Mouse (Mus musculus): ENCODE data around the gene Fgd6. TPM values are rescaled to one million over a fixed set of nuclear protein-coding genes. Genes with fewer than 3 reads are reported as not detected.

The Fgd6 gene
- polyA plus RNA-seq (2012; rRNA removed): 2.2 and 3.7 TPM in 2 replicates

DNA sequence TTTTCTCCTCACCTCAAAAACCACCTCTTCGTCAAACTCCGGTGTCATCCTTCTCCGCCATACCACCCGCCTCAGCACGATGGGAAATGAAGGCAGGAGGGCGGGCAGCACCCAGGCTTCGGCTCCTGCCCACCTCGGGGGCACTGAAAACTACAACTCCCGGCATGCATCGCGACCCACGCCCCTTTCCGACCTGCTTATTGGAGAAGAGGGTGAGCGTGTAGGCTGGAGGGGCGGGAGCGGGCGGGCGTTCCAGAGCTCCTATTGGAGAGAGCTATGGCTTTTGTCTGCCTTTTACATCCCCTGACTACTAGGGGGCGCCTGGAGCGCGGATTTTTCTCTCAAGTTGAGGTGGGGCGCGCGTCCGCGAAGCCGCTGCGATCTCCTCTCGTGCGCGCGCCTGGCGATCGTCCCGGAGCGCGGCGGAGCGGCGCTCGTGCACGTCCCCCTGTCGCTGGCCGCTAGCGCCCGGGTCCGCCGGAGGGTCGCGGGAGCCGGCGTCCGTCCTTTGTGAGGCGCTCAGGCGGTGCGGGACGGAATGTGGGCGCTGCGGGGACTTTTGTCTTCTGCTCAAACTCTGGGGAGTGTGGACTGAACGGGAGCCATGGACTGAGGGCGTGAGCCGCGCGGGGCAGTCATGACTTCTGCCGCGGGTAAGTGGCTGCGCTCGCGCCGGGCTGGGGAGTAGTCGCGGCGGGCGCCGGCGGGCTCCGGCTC lies at the start of gene Fgd6, which contains the start of gene Vezt:
Gene Fgd6, plus strand, starts transcription at position 344 of the 717 bp plus-strand sequence.
Gene Vezt, minus strand, starts transcription at position 160 of the 717 bp plus-strand sequence.
- TF ChIP-seq POLR2A (IDR thresholded peaks at IDR 0.05; ENCODE audit: low read depth, low read length): peak; percentile 45
- TF ChIP-seq CTCF (IDR thresholded peaks at IDR 0.05; ENCODE audit: extremely low read depth, insufficient read length, insufficient replicate concordance, low read depth, low read length): peak; percentile 65
- Histone ChIP-seq H3K4me3 (ENCODE audit: low read depth, low read length) (peak within 1 kb of the TSS; percentile 84), H3K27me3 (ENCODE audit: control insufficient read depth, insufficient read depth, low read length) (no peaks in the 10 kb centered on the region), H3K4me1 (ENCODE audit: control insufficient read depth, insufficient read depth, insufficient read length, low read length) (no peaks in the 10 kb centered on the region), H3K27ac (ENCODE audit: insufficient read depth, low read depth, low read length) (peak within 1 kb of the TSS; percentile 71), H3K36me3 (ENCODE audit: control insufficient read depth, insufficient read depth, low read length) (peaks cover under 1% of the 10 kb centered on the region; the same call in 1 of the 2 replicates)
- WGBS: under 1% methylated on average over 77 of the region's 77 CpGs

DNA sequence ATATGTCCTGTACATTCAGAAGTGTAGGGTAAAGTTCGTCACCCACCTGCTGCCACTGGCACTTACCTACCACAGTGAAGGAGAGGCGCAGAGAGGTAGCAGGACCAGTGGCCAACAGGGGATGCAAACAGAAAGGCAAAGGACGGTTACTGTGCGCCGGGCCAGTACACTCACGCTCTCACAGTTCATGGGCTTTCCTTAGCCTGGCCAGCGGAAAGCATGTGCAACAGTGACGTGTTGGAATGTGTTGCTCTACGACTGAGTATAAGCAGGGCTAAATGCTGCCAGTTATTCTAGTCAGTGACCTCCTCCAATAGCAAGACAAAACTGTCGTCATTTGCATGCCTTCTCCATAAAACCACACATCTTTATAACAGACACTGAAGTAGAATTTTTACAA lies 41.7 kb upstream of the Fgd6 start:
- 96% methylated on average over 10 of the region's 10 CpGs for WGBS
- H3K36me3 ChIP-seq (ENCODE audit: control insufficient read depth, insufficient read depth, low read length): peaks cover 35% of the 10 kb centered on the region
- H3K4me3 ChIP-seq (ENCODE audit: low read depth, low read length): no peak overlapping the region
- no peak for TF ChIP-seq CTCF (IDR thresholded peaks at IDR 0.05; ENCODE audit: extremely low read depth, insufficient read length, insufficient replicate concordance, low read depth, low read length)
- no peak for TF ChIP-seq POLR2A (IDR thresholded peaks at IDR 0.05; ENCODE audit: low read depth, low read length)
- H3K4me1 ChIP-seq (ENCODE audit: control insufficient read depth, insufficient read depth, insufficient read length, low read length): no peaks in the 10 kb centered on the region
- H3K27me3 ChIP-seq (ENCODE audit: control insufficient read depth, insufficient read depth, low read length): no peaks in the 10 kb centered on the region
- no peak overlapping the region for H3K27ac ChIP-seq (ENCODE audit: insufficient read depth, low read depth, low read length)

DNA sequence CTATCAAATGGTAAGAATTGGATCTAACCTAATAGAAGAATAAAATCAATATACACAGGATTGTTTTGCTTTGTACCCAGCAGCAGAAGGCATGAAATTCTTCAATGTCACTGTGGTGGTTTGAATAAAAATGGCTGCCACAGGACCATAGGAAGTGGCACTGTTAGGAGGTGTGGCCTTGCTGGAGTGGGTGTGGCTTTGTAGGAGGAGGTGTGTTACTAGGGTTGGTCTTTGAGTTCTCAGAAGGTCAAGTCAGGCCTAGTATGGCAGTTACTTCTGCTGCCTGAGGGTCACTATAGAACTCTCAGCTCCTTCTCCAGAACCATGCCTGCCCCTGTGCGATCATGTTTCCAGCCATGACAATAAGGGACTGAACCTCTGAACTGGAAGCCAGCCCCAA lies 40.7 kb upstream of the Fgd6 start:
- no peak overlapping the region for H3K4me3 ChIP-seq (ENCODE audit: low read depth, low read length)
- 97% methylated on average over 1 of the region's 1 CpGs for WGBS
- no peaks in the 10 kb centered on the region for H3K4me1 ChIP-seq (ENCODE audit: control insufficient read depth, insufficient read depth, insufficient read length, low read length)
- H3K36me3 ChIP-seq (ENCODE audit: control insufficient read depth, insufficient read depth, low read length): peaks cover 33% of the 10 kb centered on the region
- no peaks in the 10 kb centered on the region for H3K27me3 ChIP-seq (ENCODE audit: control insufficient read depth, insufficient read depth, low read length)
- TF ChIP-seq CTCF (IDR thresholded peaks at IDR 0.05; ENCODE audit: extremely low read depth, insufficient read length, insufficient replicate concordance, low read depth, low read length) (no peak), POLR2A (IDR thresholded peaks at IDR 0.05; ENCODE audit: low read depth, low read length) (no peak)
- no peak overlapping the region for H3K27ac ChIP-seq (ENCODE audit: insufficient read depth, low read depth, low read length)

- no peak for TF ChIP-seq CTCF (IDR thresholded peaks at IDR 0.05; ENCODE audit: extremely low read depth, insufficient read length, insufficient replicate concordance, low read depth, low read length)
- no peak for TF ChIP-seq POLR2A (IDR thresholded peaks at IDR 0.05; ENCODE audit: low read depth, low read length)
- Histone ChIP-seq H3K27me3 (ENCODE audit: control insufficient read depth, insufficient read depth, low read length) (no peaks in the 10 kb centered on the region), H3K36me3 (ENCODE audit: control insufficient read depth, insufficient read depth, low read length) (peaks cover 36% of the 10 kb centered on the region)
Observed at GRCm38 (mm10) chr10:93999357-93999756, 36.4 kb upstream of the Fgd6 start.

DNA sequence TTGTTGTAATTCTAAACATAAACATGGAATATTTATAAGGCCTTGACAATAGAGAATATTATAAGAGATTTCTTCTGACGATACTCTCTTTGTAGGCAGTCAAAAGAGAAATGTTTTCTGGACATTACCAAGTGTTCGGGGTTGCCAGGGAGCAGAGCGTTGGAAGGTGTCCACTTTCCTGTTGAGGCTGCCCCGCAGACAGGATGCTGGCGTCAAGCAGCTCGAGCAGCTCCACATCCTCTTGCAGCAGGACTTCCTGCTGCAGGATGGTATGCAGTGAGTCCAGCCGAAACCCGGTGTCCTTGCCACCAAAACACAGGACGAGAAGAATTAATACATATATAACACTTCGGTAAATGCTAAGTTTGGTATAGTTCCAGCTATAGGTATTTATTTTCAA lies 35.6 kb upstream of the Fgd6 start:
- no peak overlapping the region for H3K4me3 ChIP-seq (ENCODE audit: low read depth, low read length)
- peaks cover 35% of the 10 kb centered on the region for H3K36me3 ChIP-seq (ENCODE audit: control insufficient read depth, insufficient read depth, low read length)
- H3K4me1 ChIP-seq (ENCODE audit: control insufficient read depth, insufficient read depth, insufficient read length, low read length): no peaks in the 10 kb centered on the region
- TF ChIP-seq POLR2A (IDR thresholded peaks at IDR 0.05; ENCODE audit: low read depth, low read length): no peak
- no peak for TF ChIP-seq CTCF (IDR thresholded peaks at IDR 0.05; ENCODE audit: extremely low read depth, insufficient read length, insufficient replicate concordance, low read depth, low read length)
- no peak overlapping the region for H3K27ac ChIP-seq (ENCODE audit: insufficient read depth, low read depth, low read length)
- H3K27me3 ChIP-seq (ENCODE audit: control insufficient read depth, insufficient read depth, low read length): no peaks in the 10 kb centered on the region
- 87% methylated on average over 10 of the region's 10 CpGs for WGBS

More at GRCm38 (mm10) chr10:93999357-93999756, 36.4 kb upstream of the Fgd6 start:
- Histone ChIP-seq H3K4me3 (ENCODE audit: low read depth, low read length) (no peak overlapping the region), H3K4me1 (ENCODE audit: control insufficient read depth, insufficient read depth, insufficient read length, low read length) (no peaks in the 10 kb centered on the region), H3K27ac (ENCODE audit: insufficient read depth, low read depth, low read length) (no peak overlapping the region)
- WGBS: 83% methylated on average over 1 of the region's 1 CpGs

GRCm38 (mm10) chr10:94008356-94008755 lies 27.4 kb upstream of the Fgd6 start:
- 98% methylated on average over 2 of the region's 2 CpGs for WGBS
- no peak overlapping the region for H3K4me3 ChIP-seq (ENCODE audit: low read depth, low read length)
- TF ChIP-seq CTCF (IDR thresholded peaks at IDR 0.05; ENCODE audit: extremely low read depth, insufficient read length, insufficient replicate concordance, low read depth, low read length) (no peak), POLR2A (IDR thresholded peaks at IDR 0.05; ENCODE audit: low read depth, low read length) (no peak)
- peaks cover 7% of the 10 kb centered on the region for H3K36me3 ChIP-seq (ENCODE audit: control insufficient read depth, insufficient read depth, low read length)
- no peaks in the 10 kb centered on the region for H3K27me3 ChIP-seq (ENCODE audit: control insufficient read depth, insufficient read depth, low read length)
- no peaks in the 10 kb centered on the region for H3K4me1 ChIP-seq (ENCODE audit: control insufficient read depth, insufficient read depth, insufficient read length, low read length)
- H3K27ac ChIP-seq (ENCODE audit: insufficient read depth, low read depth, low read length): no peak overlapping the region

DNA sequence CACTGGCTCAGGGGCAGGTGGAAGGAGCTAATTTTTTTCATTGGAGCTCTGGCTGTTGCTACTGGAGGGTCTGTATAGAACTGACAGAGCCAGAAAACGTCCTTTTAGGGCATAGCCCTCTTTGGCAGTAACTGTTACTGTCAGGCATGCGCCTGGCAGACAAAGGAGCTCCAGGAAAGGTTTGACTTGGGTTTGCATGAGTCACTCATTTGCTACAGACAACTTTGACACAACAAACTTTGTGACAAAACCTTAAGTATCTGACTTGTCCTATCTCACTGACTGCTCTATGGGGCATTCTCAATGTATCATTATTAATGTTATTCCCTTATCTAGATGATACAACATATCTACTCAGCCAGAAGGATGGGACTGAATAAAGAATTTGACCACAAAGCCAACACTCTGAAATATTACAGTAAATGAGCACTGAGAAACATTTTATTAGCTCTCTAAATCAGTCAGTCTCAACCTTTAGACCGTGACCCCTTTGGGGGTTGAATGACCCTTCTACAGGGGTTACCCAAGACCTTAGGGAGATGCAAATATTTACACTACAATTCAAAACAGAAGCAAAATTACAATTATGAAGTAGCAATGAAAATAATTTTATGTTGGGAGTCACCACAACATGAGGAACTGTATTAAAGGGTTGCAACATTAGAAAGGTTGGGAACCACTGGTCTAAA lies 25.7 kb upstream of the Fgd6 start:
- WGBS: 79% methylated on average over 3 of the region's 3 CpGs
- Histone ChIP-seq H3K27me3 (ENCODE audit: control insufficient read depth, insufficient read depth, low read length) (no peaks in the 10 kb centered on the region), H3K36me3 (ENCODE audit: control insufficient read depth, insufficient read depth, low read length) (0 out of 2 replicates have a peak, but pooled peaks cover 1% of the 10 kb centered on the region), H3K4me3 (ENCODE audit: low read depth, low read length) (no peak overlapping the region), H3K27ac (ENCODE audit: insufficient read depth, low read depth, low read length) (no peak overlapping the region), H3K4me1 (ENCODE audit: control insufficient read depth, insufficient read depth, insufficient read length, low read length) (no peaks in the 10 kb centered on the region)
- TF ChIP-seq POLR2A (IDR thresholded peaks at IDR 0.05; ENCODE audit: low read depth, low read length) (no peak), CTCF (IDR thresholded peaks at IDR 0.05; ENCODE audit: extremely low read depth, insufficient read length, insufficient replicate concordance, low read depth, low read length) (no peak)
